Mouse (Mus musculus) gonadal fat pad, adult 2 months (tissue): ENCODE data around the gene Snrnp200. TPM values are rescaled to one million over a fixed set of nuclear protein-coding genes. Genes with fewer than 3 reads are reported as not detected.
"Not testable (repeated sequence)": the region's sequence is repeated elsewhere in the genome, so short reads cannot be mapped to it uniquely, and the experiment has no call there.

Source experiments
- DNase-seq: peaks from one replicate; pipeline ENCODE4 v3.0.0-alpha.2; 2012; ENCODE audit warnings: low read depth
- polyA plus RNA-seq: library from polyadenylated mRNA; depleted of rRNA; stranded (reverse); fragments of >200 nt; gene quantifications from 2 replicates; pipeline ENCODE4 v1.2.3, GENCODE M21; 2012; rRNA removed

Gene Snrnp200
- polyA plus RNA-seq, 1 experiment, result 53.5 TPM

GRCm38 (mm10) chr2:127252787-127253186 lies 44.6 kb downstream of the Snrnp200 start:
- no peak for DNase-seq

- no peak for DNase-seq
These were observed 46.5 kb downstream of the Snrnp200 start for GRCm38 (mm10) chr2:127254604-127255134.

- DNase-seq, result no peak
These were observed 47.1 kb downstream of the Snrnp200 start for GRCm38 (mm10) chr2:127255294-127255693.

GRCm38 (mm10) chr2:127259340-127259739 lies 51.2 kb downstream of the Snrnp200 start:
- DNase-seq, result no peak

- DNase-seq, result no peak
These were observed 54.3 kb downstream of the Snrnp200 start for GRCm38 (mm10) chr2:127262480-127262879.

- no peak for DNase-seq
These were observed 59.7 kb downstream of the Snrnp200 start for GRCm38 (mm10) chr2:127267854-127268253.

- peak; percentile 72 for DNase-seq
These were observed 61.5 kb downstream of the Snrnp200 start, which contains the start of gene Stard7 for GRCm38 (mm10) chr2:127269491-127270299. TSS of gene Stard7 (plus strand) at chr2:127270218.

- no peak for DNase-seq
These were observed 62.3 kb downstream of the Snrnp200 start for GRCm38 (mm10) chr2:127270300-127271041.

GRCm38 (mm10) chr2:127271042-127271515 lies 62.9 kb downstream of the Snrnp200 start:
- no peak for DNase-seq

GRCm38 (mm10) chr2:127272049-127272448 lies 63.9 kb downstream of the Snrnp200 start:
- DNase-seq, result not testable (repeated sequence)

GRCm38 (mm10) chr2:127272806-127273205 lies 64.6 kb downstream of the Snrnp200 start:
- DNase-seq, result no peak

GRCm38 (mm10) chr2:127274590-127274989 lies 66.4 kb downstream of the Snrnp200 start:
- DNase-seq, result no peak

GRCm38 (mm10) chr2:127275551-127276320 lies 67.5 kb downstream of the Snrnp200 start:
- DNase-seq, result no peak

- DNase-seq, result no peak
These were observed 70.0 kb downstream of the Snrnp200 start for GRCm38 (mm10) chr2:127278162-127278561.

Other genes with a start within 250 kb of the Snrnp200 start
- 3.5 and 3.6 TPM in 2 replicates for gene Ap4e1, start 199.7 kb upstream of the Snrnp200 start, polyA plus RNA-seq
- 13.5 and 18.6 TPM in 2 replicates for gene Blvra, start 137.7 kb upstream of the Snrnp200 start, polyA plus RNA-seq
- 0.93 and 1.1 TPM in 2 replicates for gene Ncaph, start 74.4 kb upstream of the Snrnp200 start, polyA plus RNA-seq
- 11.6 and 14.4 TPM in 2 replicates for gene Itpripl1, start 64.9 kb upstream of the Snrnp200 start, polyA plus RNA-seq
- gene 1810024B03Rik, start 106 bp upstream of the Snrnp200 start, polyA plus RNA-seq, result 2.2 and 2.8 TPM in 2 replicates
- 58.5 and 66.1 TPM in 2 replicates for gene Ciao1, start 39.4 kb downstream of the Snrnp200 start, polyA plus RNA-seq
- gene Tmem127, start 39.5 kb downstream of the Snrnp200 start, polyA plus RNA-seq, result 70.6 and 74.0 TPM in 2 replicates
- 35.5 and 38.2 TPM in 2 replicates for gene Stard7, start 61.8 kb downstream of the Snrnp200 start, polyA plus RNA-seq
- gene Dusp2, start 127.8 kb downstream of the Snrnp200 start, polyA plus RNA-seq, result 1.8 and 2.7 TPM in 2 replicates
- gene Astl, start 130.3 kb downstream of the Snrnp200 start, polyA plus RNA-seq, result not detected in 2 replicates
- gene Adra2b, start 154.8 kb downstream of the Snrnp200 start, polyA plus RNA-seq, result 0.54 and 1.1 TPM in 2 replicates
- gene Gpat2, start 216.8 kb downstream of the Snrnp200 start, polyA plus RNA-seq, result 0.32 and 0.37 TPM in 2 replicates
- 33.7 and 36.5 TPM in 2 replicates for gene Fahd2a, start 236.2 kb downstream of the Snrnp200 start, polyA plus RNA-seq